ENCODE assay signal across 23 mouse cellular contexts in genomic region chr16:87934685-87935084, GRCm38 (mm10).
A peak's percentile ranks its signal among the peaks of the same experiment; 100 is the strongest.
DNase-seq lines count a peak whose midpoint lies in the region; ATAC-seq lines count a peak whose summit lies in the region.
"Had no signal": no experiment of that assay in that cellular context is flagged by ENCODE, and none has a peak within 500 bp of the region (broad histone marks: within the 10 kb centered on the region; RNA-seq: fewer than 3 reads in every experiment).

No protein-coding gene starts in this region.

- ATAC-seq in midbrain, embryonic 11.5 days (ENCODE audit: low FRiP score) = no peak
- peak; percentile 93 for ATAC-seq in intestine, embryonic 16.5 days
- ATAC-seq: forebrain, embryonic 14.5 days; forebrain, embryonic 16.5 days had no signal

- H3K4me1 ChIP-seq in midbrain, embryonic 11.5 days (ENCODE audit: control insufficient read depth, insufficient read depth, low read length) = no peaks in the 10 kb centered on the region
- no peaks in the 10 kb centered on the region for H3K4me1 ChIP-seq in midbrain, embryonic 10.5 days
- H3K4me1 ChIP-seq in intestine, embryonic 16.5 days (ENCODE audit: control insufficient read depth, insufficient read depth, low read length) = no peaks in the 10 kb centered on the region
- H3K4me1 ChIP-seq: embryonic facial prominence, embryonic 13.5 days; embryonic facial prominence, embryonic 15.5 days; forebrain, embryonic 10.5 days; forebrain, embryonic 12.5 days had no signal

- H3K9me3 ChIP-seq in midbrain, embryonic 11.5 days (ENCODE audit: control insufficient read depth, low read length) = no peaks in the 10 kb centered on the region
- H3K9me3 ChIP-seq in midbrain, embryonic 10.5 days (replicated peaks) = no peaks in the 10 kb centered on the region
- H3K9me3 ChIP-seq in intestine, embryonic 16.5 days (ENCODE audit: control insufficient read depth, low read length) = no peaks in the 10 kb centered on the region
- H3K9me3 ChIP-seq: embryonic facial prominence, embryonic 13.5 days; embryonic facial prominence, embryonic 15.5 days; forebrain, embryonic 10.5 days; forebrain, embryonic 12.5 days had no signal

- 81% methylated on average over 1 of the region's 1 CpGs for WGBS in midbrain, embryonic 11.5 days
- WGBS in midbrain, embryonic 10.5 days = 91% methylated on average over 1 of the region's 1 CpGs
- 73% methylated on average over 1 of the region's 1 CpGs for whole genome bisulfite sequencing in intestine, embryonic 16.5 days
- WGBS in large intestine, adult 2 months = 48% methylated on average over 1 of the region's 1 CpGs

- no peaks in the 10 kb centered on the region for H3K36me3 ChIP-seq in midbrain, embryonic 11.5 days (ENCODE audit: control insufficient read depth, insufficient read depth, low read length)
- no peaks in the 10 kb centered on the region for H3K36me3 ChIP-seq in midbrain, embryonic 10.5 days
- no peaks in the 10 kb centered on the region for H3K36me3 ChIP-seq in intestine, embryonic 16.5 days (ENCODE audit: control insufficient read depth, insufficient read depth, low read length)
- H3K36me3 ChIP-seq: embryonic facial prominence, embryonic 13.5 days; embryonic facial prominence, embryonic 15.5 days; forebrain, embryonic 10.5 days; forebrain, embryonic 12.5 days had no signal

- H3K4me3 ChIP-seq in midbrain, embryonic 11.5 days (ENCODE audit: low read depth, low read length) = no peak overlapping the region
- H3K4me3 ChIP-seq in midbrain, embryonic 10.5 days = no peak overlapping the region
- no peak overlapping the region for H3K4me3 ChIP-seq in intestine, embryonic 16.5 days (ENCODE audit: low read length)
- H3K4me3 ChIP-seq: embryonic facial prominence, embryonic 13.5 days; embryonic facial prominence, embryonic 15.5 days; erythroblast, embryonic 14.5 days; forebrain, embryonic 10.5 days; forebrain, embryonic 12.5 days had no signal

- no peak overlapping the region for H3K27ac ChIP-seq in midbrain, embryonic 11.5 days (ENCODE audit: low read depth, low read length)
- H3K27ac ChIP-seq in midbrain, embryonic 10.5 days (replicated peaks) = no peak overlapping the region
- H3K27ac ChIP-seq in intestine, embryonic 16.5 days (ENCODE audit: low read length) = no peak overlapping the region
- H3K27ac ChIP-seq: embryonic facial prominence, embryonic 13.5 days; embryonic facial prominence, embryonic 15.5 days; forebrain, embryonic 10.5 days; forebrain, embryonic 12.5 days had no signal

- no peak overlapping the region for H3K4me2 ChIP-seq in midbrain, embryonic 11.5 days
- no peak overlapping the region for H3K4me2 ChIP-seq in intestine, embryonic 16.5 days (ENCODE audit: low read depth, low read length)
- H3K4me2 ChIP-seq: embryonic facial prominence, embryonic 13.5 days; embryonic facial prominence, embryonic 15.5 days; forebrain, embryonic 12.5 days had no signal

- no peaks in the 10 kb centered on the region for H3K27me3 ChIP-seq in midbrain, embryonic 11.5 days (ENCODE audit: control insufficient read depth, insufficient read depth, low read length)
- H3K27me3 ChIP-seq in midbrain, embryonic 10.5 days (ENCODE audit: low read depth, poor library complexity, severe bottlenecking) = no peaks in the 10 kb centered on the region
- no peaks in the 10 kb centered on the region for H3K27me3 ChIP-seq in intestine, embryonic 16.5 days (replicated peaks; ENCODE audit: control insufficient read depth, insufficient read depth, low read length)
- H3K27me3 ChIP-seq: embryonic facial prominence, embryonic 13.5 days; embryonic facial prominence, embryonic 15.5 days; forebrain, embryonic 12.5 days had no signal

- no peak overlapping the region for H3K9ac ChIP-seq in midbrain, embryonic 11.5 days (ENCODE audit: low read length)
- H3K9ac ChIP-seq in intestine, embryonic 16.5 days (ENCODE audit: low read depth, low read length) = no peak overlapping the region
- H3K9ac ChIP-seq: embryonic facial prominence, embryonic 13.5 days; embryonic facial prominence, embryonic 15.5 days; forebrain, embryonic 12.5 days had no signal

- peak; percentile 28 for DNase-seq in midbrain, embryonic 11.5 days (ENCODE audit: low spot score, missing footprints)
- no peak for DNase-seq in midbrain, embryonic 10.5 days (ENCODE audit: low spot score)
- DNase-seq in large intestine, adult 2 months (ENCODE audit: low read depth, low spot score) = peak; percentile 16
- DNase-seq in cerebellum, adult 11 months = no peak
- DNase-seq in adrenal gland, postnatal 25 days = no peak
- DNase-seq in kidney, adult 11 months = no peak
- DNase-seq: adrenal gland, adult 2 months; adrenal gland, postnatal 10 days; adrenal gland, postnatal 36 days; cerebellum, adult 18-20 months; cerebellum, adult 8-10 months; cerebellum, adult 9-11 months; cerebellum, postnatal 14 days; cerebellum, postnatal 36 days; embryo, embryonic 11 days had no signal

Comparison
In these comparisons a context has a peak if more than half of its experiments do, and no peak if none do; other contexts are left out.
1. DNase-seq: peak in midbrain, embryonic 11.5 days (single experiment) and large intestine, adult 2 months (single experiment); none in midbrain, embryonic 10.5 days (single experiment), cerebellum, adult 11 months (single experiment), adrenal gland, postnatal 25 days (single experiment) and kidney, adult 11 months (single experiment).